Mouse (Mus musculus) megakaryocyte, adult 5-6 weeks (primary cell): ENCODE results near the gene Lrrc61. TPM values are rescaled to one million over a fixed set of nuclear protein-coding genes. Genes with fewer than 3 reads are reported as not detected.

Source experiments
- ATAC-seq: 2 replicates; pipeline ENCODE4 v1.8.0; 2016; ENCODE audit warnings: mild to moderate bottlenecking, inconsistent platforms; ENCODE audit not compliant: poor library complexity, severe bottlenecking
- total RNA-seq, 2 experiments: library from RNA; stranded (forward) in 1 of 2; stranded (reverse) in 1 of 2; fragments of 153-499, 151-499 nt in 1 of 2; fragments of 221-1000, 200-1000 nt in 1 of 2; gene quantifications; 2 replicates each; pipeline versions ENCODE4 v1.2.3 to v1.2.4; 2015 to 2017

The Lrrc61 gene
- total RNA-seq, 2 experiments from 2014 or later: 9.7 to 13.4 TPM

GRCm38 (mm10) chr6:48591221-48591845, 36.7 kb downstream of the Lrrc61 start:
- no peak for ATAC-seq

- no peak for ATAC-seq
Observed at GRCm38 (mm10) chr6:48591871-48592270, 37.3 kb downstream of the Lrrc61 start.

GRCm38 (mm10) chr6:48593158-48594042, 38.8 kb downstream of the Lrrc61 start, which contains the start of the genes Repin1 and Gm44965:
TSS of gene Repin1 (plus strand) at chr6:48593883.
TSS of gene Gm44965 (plus strand) at chr6:48593941.
- peak; percentile 82 for ATAC-seq

GRCm38 (mm10) chr6:48594043-48594738, 39.6 kb downstream of the Lrrc61 start:
- ATAC-seq: peak; percentile 17; the same call in 1 of the 2 replicates

DNA sequence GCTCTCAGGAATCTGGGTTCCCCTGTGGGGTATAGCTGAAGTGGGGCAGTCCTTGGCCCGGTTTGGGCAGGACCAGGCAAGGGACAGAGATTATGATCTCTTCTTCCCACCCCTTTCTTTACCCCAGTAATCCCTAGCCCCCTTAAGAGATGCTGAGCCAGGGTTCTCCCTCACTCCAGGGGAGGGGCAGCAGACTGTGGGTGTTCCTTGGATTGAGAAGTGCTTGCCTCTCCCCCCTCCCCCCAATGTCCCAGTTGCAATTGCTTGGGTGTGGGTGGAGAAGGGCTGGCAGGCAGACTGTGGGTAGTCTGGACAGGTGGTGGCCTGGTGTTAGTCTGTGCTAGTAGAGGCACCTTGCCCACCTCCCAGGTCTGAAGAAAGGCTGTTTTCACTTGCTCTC, 40.7 kb downstream of the Lrrc61 start:
- ATAC-seq: no peak

GRCm38 (mm10) chr6:48596545-48597232, 42.1 kb downstream of the Lrrc61 start:
- ATAC-seq: no peak

DNA sequence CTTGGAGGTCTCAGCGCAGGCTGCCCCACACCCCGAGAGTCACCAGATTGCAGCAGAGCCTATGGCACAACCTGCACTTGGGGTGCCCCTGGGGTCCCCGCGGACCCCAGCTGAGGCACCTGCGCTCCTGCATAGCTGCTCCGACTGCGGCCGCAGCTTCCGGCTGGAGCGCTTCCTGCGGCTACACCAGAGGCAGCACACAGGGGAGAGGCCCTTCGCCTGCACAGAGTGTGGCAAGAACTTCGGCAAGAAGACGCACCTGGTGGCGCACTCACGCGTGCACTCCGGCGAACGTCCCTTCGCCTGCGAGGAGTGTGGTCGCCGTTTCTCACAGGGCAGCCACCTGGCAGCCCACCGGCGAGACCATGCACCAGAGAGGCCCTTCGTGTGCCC, 42.6 kb downstream of the Lrrc61 start:
- ATAC-seq: no peak

- ATAC-seq: no peak
Observed at GRCm38 (mm10) chr6:48600594-48600993, 46.0 kb downstream of the Lrrc61 start.

GRCm38 (mm10) chr6:48601271-48602079, 46.9 kb downstream of the Lrrc61 start, which contains the start of gene Zfp775:
TSS of gene Zfp775 (plus strand) at chr6:48602063.
- ATAC-seq: peak; percentile 99

DNA sequence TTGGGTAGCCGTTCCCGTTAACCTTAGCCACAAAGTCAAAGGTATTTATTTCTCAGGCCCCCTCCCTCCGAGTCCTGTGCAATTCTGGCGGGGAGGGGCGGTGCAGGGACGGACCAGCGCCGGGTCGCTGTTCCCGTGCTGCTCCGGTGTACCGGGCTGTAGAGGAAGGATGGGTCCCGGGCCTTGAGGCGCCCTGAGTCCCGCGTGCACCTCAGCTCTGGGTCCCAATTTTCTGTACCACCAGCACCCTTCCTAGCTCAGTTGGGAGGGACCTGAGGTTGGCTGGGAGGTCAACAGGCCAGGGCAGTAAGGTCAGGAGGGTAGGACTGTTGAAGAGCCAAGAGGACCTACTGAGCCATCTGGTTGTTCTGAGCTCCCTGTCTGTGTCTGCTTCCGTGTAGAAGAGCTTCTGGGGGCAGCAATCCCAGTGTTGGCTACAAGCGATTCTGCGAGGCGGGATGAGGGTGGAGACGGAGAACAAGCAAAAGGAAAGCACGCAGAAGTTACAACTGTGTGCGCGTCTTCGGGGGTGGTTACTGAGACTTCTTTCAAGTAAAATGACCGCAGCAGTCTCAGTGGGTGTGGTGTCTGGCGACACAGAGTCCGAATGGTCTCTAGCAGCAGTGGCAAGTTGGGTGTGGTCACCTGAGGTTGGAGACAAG, 47.6 kb downstream of the Lrrc61 start:
- ATAC-seq: peak; percentile 57

GRCm38 (mm10) chr6:48608124-48608523, 53.5 kb downstream of the Lrrc61 start:
- ATAC-seq: no peak

- no peak for ATAC-seq
Observed at GRCm38 (mm10) chr6:48609512-48609911, 54.9 kb downstream of the Lrrc61 start.

GRCm38 (mm10) chr6:48610657-48611056, 56.1 kb downstream of the Lrrc61 start:
- ATAC-seq: no peak

DNA sequence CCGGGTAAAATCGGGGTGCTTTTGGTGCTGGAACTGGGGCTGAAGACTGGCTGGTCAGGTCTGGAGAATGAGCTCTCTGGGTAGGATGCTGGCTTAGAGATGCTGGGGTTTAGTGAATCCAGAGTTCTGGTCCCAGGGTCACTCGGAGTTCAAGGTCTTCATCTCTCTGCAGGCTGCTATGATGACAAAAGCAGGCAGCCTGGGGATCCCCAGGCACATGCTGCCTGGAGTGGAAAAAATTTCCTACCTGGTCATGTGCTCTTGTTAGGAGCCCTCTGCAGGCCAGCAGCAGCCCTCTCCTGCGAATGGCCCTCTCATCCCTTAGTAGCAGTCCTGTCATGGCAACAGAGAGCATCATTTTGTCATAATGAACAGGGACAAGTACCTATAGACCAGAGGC, 58.9 kb downstream of the Lrrc61 start:
- ATAC-seq: no peak

DNA sequence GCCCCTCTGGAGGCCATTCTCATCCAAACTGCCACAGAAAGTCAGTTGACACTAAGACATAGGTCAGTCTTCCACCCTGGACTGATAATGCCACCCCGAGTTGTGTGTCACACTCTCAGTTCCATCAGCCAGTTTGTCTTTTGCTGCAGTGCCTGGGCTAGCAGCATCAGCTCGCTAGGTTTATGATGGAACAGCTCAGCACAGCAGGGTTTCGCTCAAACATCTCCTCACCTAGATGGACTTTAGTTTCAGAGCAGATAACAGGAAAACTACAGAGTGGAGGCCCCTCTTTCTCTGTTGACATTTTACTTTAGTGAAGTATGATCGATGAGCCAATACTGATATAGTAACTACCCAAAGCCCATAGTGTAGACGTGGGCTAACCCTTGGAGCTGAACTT, 60.2 kb downstream of the Lrrc61 start:
- ATAC-seq: no peak

GRCm38 (mm10) chr6:48620031-48620430, 65.4 kb downstream of the Lrrc61 start:
- no peak for ATAC-seq
